Mouse (Mus musculus) bone marrow, adult 2 months (tissue): ENCODE results near the gene Galnt5.

ENCODE experiments used
- CTCF ChIP-seq: fragments of 200-500 bp; IDR thresholded peaks from 2 replicates; pipeline ENCODE4 v1.5.1; 2011; ENCODE audit warnings: low read length, control low read depth; ENCODE audit not compliant: control insufficient read depth, insufficient read depth
- POLR2A ChIP-seq: fragments of 200-500 bp; IDR thresholded peaks from 2 replicates; pipeline ENCODE4 v1.6.1; 2011; ENCODE audit warnings: low read depth, mild to moderate bottlenecking, control low read depth, low read length, borderline replicate concordance; ENCODE audit not compliant: control insufficient read depth

DNA sequence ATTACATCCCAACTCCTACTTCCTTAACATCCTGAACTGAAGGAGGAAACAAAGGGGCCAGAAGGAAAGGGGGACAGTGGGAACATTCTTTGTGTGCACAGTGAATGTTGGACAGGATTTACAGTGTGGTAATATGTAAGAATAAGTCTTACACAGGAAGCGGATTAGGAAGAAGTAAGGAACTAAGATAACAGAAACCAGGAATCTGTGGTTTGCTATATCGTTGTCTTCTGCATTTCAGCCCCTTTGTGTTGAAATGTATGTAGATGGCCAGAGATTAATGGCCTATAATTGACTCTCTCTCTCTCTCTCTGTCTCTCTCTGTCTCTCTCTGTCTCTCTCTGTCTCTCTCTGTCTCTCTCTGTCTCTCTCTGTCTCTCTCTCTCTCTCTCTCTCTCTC is 39.2 kb downstream of the Galnt5 start:
- TF ChIP-seq POLR2A, result no peak
- no peak for TF ChIP-seq CTCF
